Mouse (Mus musculus) forebrain, embryonic 16.5 days (tissue): Measurements from ENCODE around the gene Dhx35. TPM values are rescaled to one million over a fixed set of nuclear protein-coding genes. Genes with fewer than 3 reads are reported as not detected.

ENCODE experiments used
- ATAC-seq: fragments of 200-750 bp; cut with Nextera tagmentation; 2 replicates; pipeline ENCODE4 v1.8.0; 2017; ENCODE audit warnings: mild to moderate bottlenecking, moderate library complexity
- H3K27ac ChIP-seq: fragments of 300-500 bp; sonication (generic); 2 replicates; pipeline ENCODE4 v1.5.1; 2014; ENCODE audit warnings: low read length, control low read depth
- H3K27me3 ChIP-seq: fragments of 300-500 bp; sonication (generic); replicated peaks from 2 replicates; pipeline ENCODE4 v1.6.1; 2014; ENCODE audit warnings: low read length; ENCODE audit not compliant: control insufficient read depth, insufficient read depth
- H3K36me3 ChIP-seq: fragments of 300-500 bp; sonication (generic); 2 replicates; pipeline ENCODE4 v1.6.1; 2014; ENCODE audit not compliant: control insufficient read depth, insufficient read depth
- H3K4me1 ChIP-seq: fragments of 300-500 bp; sonication (generic); replicated peaks from 2 replicates; pipeline ENCODE4 v1.6.1; 2014; ENCODE audit warnings: low read length; ENCODE audit not compliant: control insufficient read depth, insufficient read depth
- H3K4me2 ChIP-seq: fragments of 300-500 bp; sonication (generic); 2 replicates; pipeline ENCODE4 v1.6.1; 2014; ENCODE audit warnings: mild to moderate bottlenecking, low read length, control low read depth
- H3K4me3 ChIP-seq: fragments of 300-500 bp; sonication (generic); replicated peaks from 2 replicates; pipeline ENCODE4 v1.5.1; 2014; ENCODE audit warnings: mild to moderate bottlenecking, low read length, control low read depth
- H3K9ac ChIP-seq: fragments of 300-500 bp; sonication (generic); replicated peaks from 2 replicates; pipeline ENCODE4 v1.6.1; 2014; ENCODE audit warnings: low read depth, low read length, control low read depth
- H3K9me3 ChIP-seq: fragments of 300-500 bp; sonication (generic); 2 replicates; pipeline ENCODE4 v1.6.1; 2016; ENCODE audit warnings: low read length; ENCODE audit not compliant: control insufficient read depth
- WGBS: fragments of 180-500 bp; shearing (Covaris S2); extraction: QIAGEN DNeasy Blood & Tissue Kit; methylation state at CpG from one replicate; pipeline ENCODE4 v1.1.7; 2014; 5-methylcytosine and 5-hydroxymethylcytosine counted together
- polyA plus RNA-seq: library from polyadenylated mRNA; unstranded; fragments of >200 nt; fragmentation: Nextera tagmentation; extraction: Ambion mirVana; gene quantifications from 2 replicates; pipeline ENCODE4 v1.2.1, GENCODE M21; 2015

Gene Dhx35
- polyA plus RNA-seq, 1 experiment from 2014 or later = 16.5 TPM

DNA sequence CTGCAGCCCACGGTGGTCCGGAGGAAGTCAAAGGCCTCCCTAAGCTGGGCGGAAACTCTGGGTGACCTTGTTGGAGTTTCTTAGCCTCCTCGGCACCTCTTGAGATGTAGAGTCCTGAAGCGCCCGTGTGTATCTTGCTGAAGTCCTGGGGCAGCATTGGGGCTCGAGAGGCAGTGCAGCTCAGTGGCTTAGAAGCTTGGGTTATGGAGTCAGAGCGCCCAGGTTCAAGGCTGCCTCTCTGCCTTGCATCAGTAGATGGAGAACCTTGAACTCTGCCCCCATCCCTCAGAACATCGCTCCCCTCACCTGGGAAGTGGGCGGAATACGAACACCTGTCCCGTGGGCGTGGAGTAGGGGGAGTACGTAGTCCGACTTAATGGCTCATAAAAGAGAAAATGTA is 436 bp downstream of the Dhx35 start:
- H3K27me3 ChIP-seq = no peaks in the 10 kb centered on the region
- no peaks in the 10 kb centered on the region for H3K36me3 ChIP-seq
- H3K4me1 ChIP-seq = peaks cover 16% of the 10 kb centered on the region
- 10% methylated on average over 15 of the region's 15 CpGs for WGBS
- peak overlapping the region; percentile 79 for H3K4me2 ChIP-seq
- peak overlapping the region; percentile 90 for H3K4me3 ChIP-seq
- no peak for ATAC-seq
- peak overlapping the region; percentile 74 for H3K27ac ChIP-seq
- H3K9me3 ChIP-seq = no peaks in the 10 kb centered on the region
- H3K9ac ChIP-seq = peak overlapping the region; percentile 79

DNA sequence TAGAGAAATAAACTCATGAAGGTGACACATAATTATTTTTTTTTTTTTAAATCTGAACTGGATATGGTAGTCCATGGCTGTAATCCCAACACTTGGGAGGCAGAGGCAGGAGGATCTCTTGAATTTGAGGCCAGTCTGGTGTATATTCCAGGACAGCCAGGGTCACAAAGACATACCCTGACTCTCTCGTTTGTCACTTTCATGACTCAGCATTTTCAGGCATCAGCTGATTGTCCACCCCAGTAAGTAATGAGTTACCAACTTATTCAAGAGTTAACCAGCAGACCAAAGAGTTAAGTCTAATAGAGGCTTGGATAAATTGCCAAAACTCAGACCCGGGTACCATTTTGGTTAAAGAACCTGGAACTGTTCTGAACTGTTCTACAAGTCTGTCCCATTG is 1.3 kb downstream of the Dhx35 start:
- Histone ChIP-seq H3K4me2 (no peak overlapping the region), H3K36me3 (no peaks in the 10 kb centered on the region), H3K9ac (no peak overlapping the region), H3K4me3 (no peak overlapping the region), H3K9me3 (no peaks in the 10 kb centered on the region), H3K27me3 (no peaks in the 10 kb centered on the region), H3K4me1 (peaks cover 16% of the 10 kb centered on the region), H3K27ac (no peak overlapping the region)
- WGBS = 82% methylated on average over 2 of the region's 2 CpGs
- ATAC-seq = no peak

DNA sequence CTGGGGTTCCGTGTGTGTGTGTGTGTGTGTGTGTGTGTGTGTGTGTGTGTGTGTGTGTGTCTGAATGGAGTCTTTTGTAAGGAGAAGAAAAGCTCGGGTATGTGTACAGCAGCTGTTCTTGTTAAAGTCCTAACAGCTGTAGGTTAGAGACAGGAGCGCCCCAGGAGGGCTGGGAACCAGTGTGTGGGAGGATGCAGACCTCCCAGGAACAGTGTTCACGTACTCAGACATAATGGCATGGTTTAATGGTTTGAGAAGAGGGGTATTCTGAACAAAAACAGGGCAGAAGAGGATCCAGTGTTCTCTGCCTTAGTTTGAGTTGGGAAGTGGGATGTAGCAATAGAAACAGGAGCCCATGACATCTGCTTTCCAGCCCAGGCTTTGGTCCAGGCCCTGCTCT is 4.7 kb downstream of the Dhx35 start:
- Histone ChIP-seq H3K4me2 (no peak overlapping the region), H3K4me1 (peaks cover 8% of the 10 kb centered on the region), H3K27ac (no peak overlapping the region), H3K4me3 (no peak overlapping the region), H3K9ac (no peak overlapping the region), H3K27me3 (no peaks in the 10 kb centered on the region), H3K9me3 (no peaks in the 10 kb centered on the region), H3K36me3 (peaks cover 5% of the 10 kb centered on the region)
- no peak for ATAC-seq
- WGBS = 29% methylated on average over 4 of the region's 4 CpGs

DNA sequence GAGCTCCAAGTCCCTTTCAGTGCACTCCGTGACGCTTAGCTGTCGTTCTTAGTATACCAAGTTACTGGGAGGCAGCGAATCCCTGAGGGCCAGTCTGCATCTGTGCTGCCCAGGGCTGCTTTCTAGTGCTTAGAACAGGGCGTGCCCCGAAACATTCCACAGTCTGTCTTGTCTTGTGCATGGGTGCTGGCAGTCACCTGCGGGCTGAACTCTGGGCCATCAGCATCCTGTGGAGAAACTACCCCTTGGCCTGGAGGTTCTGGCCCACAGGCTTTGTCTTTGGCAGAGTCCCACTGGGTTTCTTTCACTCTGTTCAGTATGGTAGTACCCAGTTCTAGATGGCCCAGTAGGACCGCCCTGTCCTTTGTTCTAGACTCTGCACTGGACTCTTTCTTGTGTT is 6.2 kb downstream of the Dhx35 start:
- no peak for ATAC-seq
- H3K4me2 ChIP-seq = no peak overlapping the region
- no peak overlapping the region for H3K4me3 ChIP-seq
- no peak overlapping the region for H3K9ac ChIP-seq
- H3K4me1 ChIP-seq = 0 out of 2 replicates have a peak, but pooled peaks cover 3% of the 10 kb centered on the region
- 96% methylated on average over 8 of the region's 8 CpGs for WGBS
- H3K27me3 ChIP-seq = no peaks in the 10 kb centered on the region
- H3K36me3 ChIP-seq = peaks cover 5% of the 10 kb centered on the region
- H3K27ac ChIP-seq = no peak overlapping the region
- H3K9me3 ChIP-seq = no peaks in the 10 kb centered on the region

DNA sequence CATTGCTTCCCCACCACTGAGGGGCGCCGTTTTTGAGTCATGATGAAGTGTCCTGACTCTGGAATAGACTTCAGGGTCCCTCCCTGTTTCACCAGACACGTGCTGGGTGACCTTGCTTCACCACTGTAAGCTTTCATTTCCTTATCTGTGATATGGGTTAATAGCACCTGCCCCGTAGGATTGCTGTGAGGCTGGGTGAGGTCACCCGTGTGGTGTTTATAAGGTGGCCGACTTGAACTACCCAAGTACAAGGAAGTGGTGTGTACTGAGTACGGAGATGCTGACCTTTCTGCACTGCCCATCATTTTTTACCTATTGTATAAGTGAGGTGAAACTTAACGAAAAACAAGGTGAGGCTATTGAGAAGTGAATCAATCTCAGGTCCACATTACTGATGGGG is 9.0 kb downstream of the Dhx35 start:
- no peak overlapping the region for H3K4me2 ChIP-seq
- H3K4me1 ChIP-seq = 0 out of 2 replicates have a peak, but pooled peaks cover 3% of the 10 kb centered on the region
- no peak overlapping the region for H3K9ac ChIP-seq
- H3K36me3 ChIP-seq = peaks cover 5% of the 10 kb centered on the region
- no peak for ATAC-seq
- H3K27ac ChIP-seq = no peak overlapping the region
- no peaks in the 10 kb centered on the region for H3K9me3 ChIP-seq
- H3K27me3 ChIP-seq = no peaks in the 10 kb centered on the region
- WGBS = 91% methylated on average over 8 of the region's 8 CpGs
- H3K4me3 ChIP-seq = no peak overlapping the region

- Histone ChIP-seq H3K9ac (no peak overlapping the region), H3K4me1 (no peaks in the 10 kb centered on the region), H3K4me3 (no peak overlapping the region), H3K27ac (no peak overlapping the region), H3K27me3 (no peaks in the 10 kb centered on the region), H3K9me3 (no peaks in the 10 kb centered on the region), H3K36me3 (peaks cover 7% of the 10 kb centered on the region; the same call in 1 of the 2 replicates), H3K4me2 (no peak overlapping the region)
- ATAC-seq = no peak
These were observed 21.1 kb downstream of the Dhx35 start for GRCm38 (mm10) chr2:158815686-158816085.

DNA sequence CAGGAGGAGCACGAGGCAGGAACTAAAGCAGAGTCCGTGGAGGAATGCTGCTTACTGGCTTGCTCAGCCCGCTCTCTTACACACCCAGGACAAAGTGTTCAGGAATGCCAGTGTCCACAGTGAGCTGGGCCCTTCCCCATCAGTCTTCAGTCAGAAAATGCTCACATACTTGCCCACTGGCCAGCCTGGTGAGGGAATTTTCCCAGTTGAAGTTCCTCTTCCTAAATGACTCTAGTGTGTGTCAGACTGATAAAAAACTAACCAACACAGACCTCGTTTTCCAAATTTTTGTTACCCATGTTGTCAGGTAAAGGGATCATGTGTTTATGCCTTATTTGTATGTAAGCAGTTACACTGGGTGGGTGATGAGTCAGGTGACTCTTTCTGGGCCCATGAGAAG is 21.6 kb downstream of the Dhx35 start:
- Histone ChIP-seq H3K4me2 (no peak overlapping the region), H3K36me3 (peaks cover 7% of the 10 kb centered on the region; the same call in 1 of the 2 replicates), H3K27ac (no peak overlapping the region), H3K4me1 (no peaks in the 10 kb centered on the region), H3K9ac (no peak overlapping the region), H3K27me3 (no peaks in the 10 kb centered on the region), H3K9me3 (no peaks in the 10 kb centered on the region), H3K4me3 (no peak overlapping the region)
- no peak for ATAC-seq
- WGBS = 90% methylated on average over 4 of the region's 4 CpGs

GRCm38 (mm10) chr2:158817708-158818107 is 23.1 kb downstream of the Dhx35 start:
- Histone ChIP-seq H3K9ac (no peak overlapping the region), H3K4me1 (no peaks in the 10 kb centered on the region), H3K27me3 (no peaks in the 10 kb centered on the region), H3K4me2 (no peak overlapping the region), H3K27ac (no peak overlapping the region), H3K36me3 (peaks cover 9% of the 10 kb centered on the region; the same call in 1 of the 2 replicates), H3K9me3 (no peaks in the 10 kb centered on the region), H3K4me3 (no peak overlapping the region)
- ATAC-seq = no peak
- WGBS = 88% methylated on average over 8 of the region's 8 CpGs

DNA sequence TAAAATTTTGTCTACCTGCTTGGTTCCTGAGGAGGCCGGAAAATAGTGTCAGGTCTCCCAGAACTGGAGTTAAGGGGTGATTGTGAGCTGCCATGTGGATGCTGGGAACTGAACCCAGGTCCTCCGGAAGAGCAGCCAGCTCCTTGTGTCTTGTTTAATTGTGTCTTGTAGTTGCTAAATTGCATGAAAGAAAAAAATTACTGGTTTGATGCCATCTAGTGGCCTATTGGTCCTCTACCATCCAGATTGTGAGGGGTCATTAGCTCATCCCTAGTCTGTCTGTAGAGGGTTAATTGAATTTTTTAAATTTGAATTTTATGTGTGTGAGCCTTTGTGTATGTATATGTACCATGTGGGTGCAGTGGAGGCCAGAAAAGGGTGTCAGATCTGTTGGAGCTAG is 33.5 kb downstream of the Dhx35 start:
- Histone ChIP-seq H3K36me3 (0 out of 2 replicates have a peak, but pooled peaks cover 7% of the 10 kb centered on the region), H3K9ac (no peak overlapping the region), H3K4me2 (no peak overlapping the region), H3K27ac (no peak overlapping the region), H3K27me3 (no peaks in the 10 kb centered on the region), H3K4me1 (no peaks in the 10 kb centered on the region), H3K9me3 (no peaks in the 10 kb centered on the region), H3K4me3 (no peak overlapping the region)
- 89% methylated on average over 2 of the region's 2 CpGs for WGBS
- ATAC-seq = no peak

- 0 out of 2 replicates have a peak, but pooled peaks cover 7% of the 10 kb centered on the region for H3K36me3 ChIP-seq
- WGBS = 78% methylated on average over 6 of the region's 6 CpGs
- H3K4me1 ChIP-seq = no peaks in the 10 kb centered on the region
- H3K27me3 ChIP-seq = no peaks in the 10 kb centered on the region
- H3K4me2 ChIP-seq = no peak overlapping the region
- no peak for ATAC-seq
- no peak overlapping the region for H3K27ac ChIP-seq
- H3K9me3 ChIP-seq = no peaks in the 10 kb centered on the region
- H3K9ac ChIP-seq = no peak overlapping the region
- H3K4me3 ChIP-seq = no peak overlapping the region
These were observed 35.1 kb downstream of the Dhx35 start for GRCm38 (mm10) chr2:158829746-158830145.
